Mouse (Mus musculus) CH12.LX (cell line): Measurements from ENCODE around the gene Ints1. TPM values are rescaled to one million over a fixed set of nuclear protein-coding genes. Genes with fewer than 3 reads are reported as not detected.

Source experiments
- DNase-seq: peaks from one replicate; pipeline ENCODE4 v3.0.0-alpha.2; 2013; ENCODE audit errors: extremely low read depth
- H3K27ac ChIP-seq: 2 replicates; pipeline ENCODE4 v1.5.1; 2012; ENCODE audit warnings: low read depth, mild to moderate bottlenecking, control low read depth, moderate library complexity; ENCODE audit not compliant: insufficient read depth
- H3K27me3 ChIP-seq: replicated peaks from 2 replicates; pipeline ENCODE3; 2012; ENCODE audit warnings: inconsistent platforms
- H3K36me3 ChIP-seq, 2 experiments: replicated peaks in 1 of 2; 2 replicates each; pipeline versions ENCODE3 to v1.6.1; 2012; ENCODE audit warnings: inconsistent platforms in 1 of 2, low read length in 1 of 2, mild to moderate bottlenecking in 1 of 2, mixed read lengths in 1 of 2, moderate library complexity in 1 of 2; ENCODE audit not compliant: control insufficient read depth in 1 of 2, insufficient read depth in 1 of 2
- H3K4me1 ChIP-seq, 2 experiments: 2 replicates each; pipeline ENCODE4 v1.6.1; 2012; ENCODE audit warnings: inconsistent platforms in 1 of 2, moderate library complexity in 1 of 2; ENCODE audit not compliant: insufficient read depth in 2 of 2, control insufficient read depth in 1 of 2
- H3K4me2 ChIP-seq: 2 replicates; pipeline ENCODE4 v1.6.1; 2012; ENCODE audit warnings: low read depth, mild to moderate bottlenecking, control low read depth; ENCODE audit not compliant: poor library complexity, insufficient read depth, severe bottlenecking
- H3K4me3 ChIP-seq, 3 experiments: fragments of 150-350 bp in 1 of 3; sonication (generic) in 1 of 3; replicated peaks in 1 of 3; 2 replicates each; pipeline versions ENCODE3 to v1.5.1; 2011 to 2012; ENCODE audit warnings: low read depth in 2 of 3, low read length in 2 of 3, mild to moderate bottlenecking in 2 of 3, moderate library complexity in 2 of 3, control low read depth in 1 of 3, improper control_type of control experiment in 1 of 3, inconsistent platforms in 1 of 3, mixed read lengths in 1 of 3; ENCODE audit not compliant: poor library complexity in 1 of 3
- H3K79me2 ChIP-seq: replicated peaks from 2 replicates; pipeline ENCODE4 v1.6.1; 2012; ENCODE audit warnings: mild to moderate bottlenecking, moderate library complexity; ENCODE audit not compliant: control insufficient read depth, poor library complexity, insufficient read depth, severe bottlenecking; ENCODE audit errors: extremely low read depth
- H3K9ac ChIP-seq: 2 replicates; pipeline ENCODE4 v1.6.1; 2012; ENCODE audit warnings: low read depth, mild to moderate bottlenecking, control low read depth, moderate library complexity; ENCODE audit not compliant: insufficient read depth
- H3K9me3 ChIP-seq: replicated peaks from 2 replicates; pipeline ENCODE3; 2012; ENCODE audit warnings: low read length, inconsistent platforms, mixed read lengths
- BHLHE40 ChIP-seq: IDR thresholded peaks from 2 replicates; pipeline ENCODE4 v1.6.1; 2011; ENCODE audit warnings: mild to moderate bottlenecking, low read depth, low read length, improper control_type of control experiment
- CHD1 ChIP-seq: IDR thresholded peaks from 2 replicates; pipeline ENCODE4 v1.6.1; 2012; ENCODE audit warnings: low read depth, low read length, improper control_type of control experiment, inconsistent platforms
- CHD2 ChIP-seq: IDR thresholded peaks from 2 replicates; pipeline ENCODE4 v1.6.1; 2011; ENCODE audit warnings: low read length, improper control_type of control experiment
- CTCF ChIP-seq, 2 experiments: IDR thresholded peaks in 1 of 2; conservative IDR thresholded peaks in 1 of 2; 2 replicates each; pipeline ENCODE4 v1.5.1; 2011 to 2012; ENCODE audit warnings: low read depth in 2 of 2, low read length in 2 of 2, improper control_type of control experiment in 1 of 2, inconsistent platforms in 1 of 2, mild to moderate bottlenecking in 1 of 2, moderate library complexity in 1 of 2
- E2F4 ChIP-seq: IDR thresholded peaks from 2 replicates; pipeline ENCODE4 v1.6.1; 2011; ENCODE audit warnings: low read depth, low read length, improper control_type of control experiment; ENCODE audit not compliant: insufficient replicate concordance
- ELF1 ChIP-seq: IDR thresholded peaks from 2 replicates; pipeline ENCODE4 v1.6.1; 2014; ENCODE audit warnings: low read depth, mild to moderate bottlenecking, inconsistent platforms, low read length, improper control_type of control experiment
- EP300 ChIP-seq: IDR thresholded peaks from 2 replicates; pipeline ENCODE4 v1.6.1; 2011; ENCODE audit warnings: low read length, improper control_type of control experiment
- ETS1 ChIP-seq: conservative IDR thresholded peaks from 2 replicates; pipeline ENCODE4 v1.6.1; 2012; ENCODE audit warnings: low read depth, mild to moderate bottlenecking, inconsistent platforms, low read length, improper control_type of control experiment, moderate library complexity
- GABPA ChIP-seq: IDR thresholded peaks from 2 replicates; pipeline ENCODE4 v1.6.1; 2012; ENCODE audit warnings: low read depth, low read length, improper control_type of control experiment, inconsistent platforms; ENCODE audit not compliant: insufficient replicate concordance
- HCFC1 ChIP-seq: IDR thresholded peaks from 2 replicates; pipeline ENCODE4 v1.6.1; 2012; ENCODE audit warnings: low read depth, mild to moderate bottlenecking, inconsistent platforms, low read length, improper control_type of control experiment
- IRF4 ChIP-seq: IDR thresholded peaks from 2 replicates; pipeline ENCODE4 v1.6.1; 2014; ENCODE audit warnings: low read depth, mild to moderate bottlenecking, inconsistent platforms, low read length, improper control_type of control experiment
- JUN ChIP-seq: IDR thresholded peaks from 2 replicates; pipeline ENCODE4 v1.6.1; 2011; ENCODE audit warnings: low read depth, mild to moderate bottlenecking, low read length, improper control_type of control experiment, moderate library complexity; ENCODE audit not compliant: insufficient read depth
- JUND ChIP-seq: conservative IDR thresholded peaks from 2 replicates; pipeline ENCODE4 v1.6.1; 2011; ENCODE audit warnings: low read depth, low read length, improper control_type of control experiment
- KAT2A ChIP-seq: IDR thresholded peaks from 2 replicates; pipeline ENCODE4 v1.6.1; 2012; ENCODE audit warnings: low read length, improper control_type of control experiment, inconsistent platforms; ENCODE audit not compliant: insufficient replicate concordance
- MAFK ChIP-seq: IDR thresholded peaks from 2 replicates; pipeline ENCODE4 v1.6.1; 2011; ENCODE audit warnings: low read length, improper control_type of control experiment; ENCODE audit not compliant: insufficient replicate concordance
- MAX ChIP-seq: IDR thresholded peaks from 2 replicates; pipeline ENCODE4 v1.6.1; 2011; ENCODE audit warnings: low read length, improper control_type of control experiment
- MAZ ChIP-seq: IDR thresholded peaks from 2 replicates; pipeline ENCODE4 v1.6.1; 2012; ENCODE audit warnings: low read depth, mild to moderate bottlenecking, inconsistent platforms, low read length, improper control_type of control experiment, moderate library complexity
- MEF2A ChIP-seq: IDR thresholded peaks from 2 replicates; pipeline ENCODE4 v1.6.1; 2014; ENCODE audit warnings: low read depth, mild to moderate bottlenecking, inconsistent platforms, low read length, improper control_type of control experiment, borderline replicate concordance
- MXI1 ChIP-seq: IDR thresholded peaks from 2 replicates; pipeline ENCODE4 v1.6.1; 2011; ENCODE audit warnings: mild to moderate bottlenecking, low read depth, low read length, improper control_type of control experiment
- MYC ChIP-seq: IDR thresholded peaks from 2 replicates; pipeline ENCODE4 v1.6.1; 2011; ENCODE audit warnings: low read depth, mild to moderate bottlenecking, improper control_type of control experiment, low read length
- NELFE ChIP-seq: IDR thresholded peaks from 2 replicates; pipeline ENCODE4 v1.6.1; 2011; ENCODE audit warnings: low read depth, low read length, improper control_type of control experiment
- NRF1 ChIP-seq: IDR thresholded peaks from 2 replicates; pipeline ENCODE4 v1.6.1; 2014; ENCODE audit warnings: low read depth, mild to moderate bottlenecking, inconsistent platforms, low read length, improper control_type of control experiment, moderate library complexity
- PAX5 ChIP-seq: IDR thresholded peaks from 2 replicates; pipeline ENCODE4 v1.6.1; 2012; ENCODE audit warnings: low read length, inconsistent platforms, mixed read lengths
- POLR2A ChIP-seq: IDR thresholded peaks from 2 replicates; pipeline ENCODE4 v1.6.1; 2011; ENCODE audit warnings: low read depth, mild to moderate bottlenecking, improper control_type of control experiment, low read length
- POLR2AphosphoS2 ChIP-seq: IDR thresholded peaks from 2 replicates; pipeline ENCODE4 v1.6.1; 2011; ENCODE audit warnings: low read depth, low read length, improper control_type of control experiment
- RAD21 ChIP-seq: IDR thresholded peaks from 2 replicates; pipeline ENCODE4 v1.6.1; 2011; ENCODE audit warnings: low read depth, mild to moderate bottlenecking, low read length, improper control_type of control experiment, moderate library complexity
- RCOR1 ChIP-seq: conservative IDR thresholded peaks from 2 replicates; pipeline ENCODE4 v1.6.1; 2012; ENCODE audit warnings: low read depth, mild to moderate bottlenecking, inconsistent platforms, low read length, improper control_type of control experiment
- SIN3A ChIP-seq: IDR thresholded peaks from 2 replicates; pipeline ENCODE4 v1.6.1; 2012; ENCODE audit warnings: low read length, improper control_type of control experiment, inconsistent platforms
- SMC3 ChIP-seq: IDR thresholded peaks from 2 replicates; pipeline ENCODE4 v1.6.1; 2011; ENCODE audit warnings: low read depth, low read length, improper control_type of control experiment
- TBP ChIP-seq: conservative IDR thresholded peaks from 2 replicates; pipeline ENCODE4 v1.6.1; 2011; ENCODE audit warnings: low read depth, low read length, improper control_type of control experiment
- TCF12 ChIP-seq: IDR thresholded peaks from 2 replicates; pipeline ENCODE4 v1.6.1; 2014; ENCODE audit warnings: low read depth, mild to moderate bottlenecking, inconsistent platforms, low read length, improper control_type of control experiment
- UBTF ChIP-seq: IDR thresholded peaks from 2 replicates; pipeline ENCODE4 v1.6.1; 2012; ENCODE audit warnings: low read depth, mild to moderate bottlenecking, inconsistent platforms, low read length, improper control_type of control experiment, moderate library complexity
- USF1 ChIP-seq: IDR thresholded peaks from 2 replicates; pipeline ENCODE4 v1.6.1; 2014; ENCODE audit warnings: low read depth, mild to moderate bottlenecking, inconsistent platforms, low read length, improper control_type of control experiment
- USF2 ChIP-seq: conservative IDR thresholded peaks from 2 replicates; pipeline ENCODE4 v1.6.1; 2011; ENCODE audit warnings: low read depth, low read length, improper control_type of control experiment
- ZC3H11A ChIP-seq: IDR thresholded peaks from 2 replicates; pipeline ENCODE4 v1.6.1; 2012; ENCODE audit warnings: low read depth, mild to moderate bottlenecking, inconsistent platforms, low read length, improper control_type of control experiment
- ZKSCAN1 ChIP-seq: IDR thresholded peaks from 2 replicates; pipeline ENCODE4 v1.6.1; 2012; ENCODE audit warnings: low read depth, inconsistent platforms, low read length, improper control_type of control experiment, borderline replicate concordance
- ZMIZ1 ChIP-seq: IDR thresholded peaks from 2 replicates; pipeline ENCODE4 v1.6.1; 2012; ENCODE audit warnings: low read depth, mild to moderate bottlenecking, inconsistent platforms, low read length, improper control_type of control experiment
- ZNF384 ChIP-seq: IDR thresholded peaks from 2 replicates; pipeline ENCODE4 v1.6.1; 2012; ENCODE audit warnings: low read depth, low read length, improper control_type of control experiment, inconsistent platforms
- dilution Hi-C: fragments of 300-500 bp; cut with MboI; formaldehyde crosslinking; loops from 2 replicates; pipeline ENCODE4 v1.14.3; 2020; ENCODE audit warnings: low sequenced_read_pairs; ENCODE audit not compliant: extremely low pct_unique_long_range_greater_than_20kb, extremely low pct_ligation_motif_present
- in situ Hi-C: fragments of 300-500 bp; cut with MboI; formaldehyde crosslinking; loops from 3 replicates; pipeline ENCODE4 v1.14.3; 2019; ENCODE audit warnings: low sequenced_read_pairs, low pct_ligation_motif_present, low pct_unique_long_range_greater_than_20kb, mixed read lengths
- polyA plus RNA-seq: library from polyadenylated mRNA; unstranded; fragments of >175 nt; gene quantifications from 2 replicates; pipeline ENCODE4 v1.2.1, GENCODE M21; 2012; ENCODE audit warnings: low read depth; ENCODE audit not compliant: insufficient read length
- total RNA-seq, 2 experiments: library from RNA; depleted of rRNA; stranded (reverse); fragments of 300-350 nt in 1 of 2; fragments of >200 nt in 1 of 2; gene quantifications; 2 replicates each; pipeline ENCODE4 v1.2.3; 2012 to 2014

The Ints1 gene
- total RNA-seq (2012; rRNA removed) = 88.2 and 94.0 TPM in 2 replicates
- total RNA-seq (2014; rRNA removed) = 19.8 and 23.2 TPM in 2 replicates
- 47.4 and 72.1 TPM in 2 replicates for polyA plus RNA-seq

DNA sequence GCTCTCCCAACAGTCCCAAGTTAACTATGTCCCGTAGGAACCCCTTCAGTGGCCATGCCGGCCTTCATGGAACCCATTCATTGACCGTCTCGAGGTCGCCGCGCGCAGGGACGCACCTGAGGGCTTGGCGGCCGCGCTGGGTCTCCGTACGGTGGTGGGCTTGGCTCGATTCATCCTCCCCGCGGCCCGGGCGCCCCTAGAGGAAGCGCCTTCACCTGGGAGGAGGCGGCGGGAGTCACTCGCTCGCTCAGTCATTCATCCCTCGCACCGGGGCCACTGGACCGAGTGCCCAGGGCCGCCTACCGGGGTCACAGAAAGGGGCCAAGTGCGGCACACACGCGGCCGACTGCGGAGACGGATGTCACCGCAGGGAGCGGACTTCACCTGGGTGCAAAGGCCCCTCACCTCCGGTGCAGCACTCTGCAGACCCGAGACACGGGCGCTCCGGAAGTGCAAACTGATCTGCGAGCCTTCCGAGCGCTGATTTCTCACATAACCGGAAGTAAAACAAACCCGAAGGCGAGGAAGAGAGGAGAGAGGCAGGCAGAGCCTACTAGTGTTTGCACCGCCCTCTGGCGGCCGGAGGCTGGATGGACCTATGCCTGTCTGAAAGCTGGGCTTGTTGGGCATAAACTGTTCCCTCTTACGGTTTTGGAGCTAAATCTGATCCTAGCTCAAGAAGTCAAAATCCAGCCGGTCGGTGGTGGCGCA lies at the start of gene Ints1:
Ints1 (minus strand) TSS at position 459 of the 711 bp plus-strand sequence.
- in situ Hi-C loops = no loop called here
- peaks cover 14% of the 10 kb centered on the region; the same call in 1 of the 2 replicates for H3K79me2 ChIP-seq
- peak within 1 kb of the TSS; percentile 84 to 95 (median 92) for H3K4me3 ChIP-seq
- H3K9me3 ChIP-seq = no peaks in the 10 kb centered on the region
- H3K4me2 ChIP-seq = peak within 1 kb of the TSS; percentile 39; the same call in 1 of the 2 replicates
- dilution Hi-C loops = no loop called here
- peak; percentile 96 for DNase-seq
- H3K27me3 ChIP-seq = no peaks in the 10 kb centered on the region
- TF ChIP-seq SIN3A (peak; percentile 95), TCF12 (peak; percentile 86), RCOR1 (no peak), NRF1 (no peak), ZKSCAN1 (no peak), CTCF (conservative IDR thresholded peaks at IDR 0.05 in 1 of 2, IDR thresholded peaks at IDR 0.05 in 1 of 2; ENCODE audit: low read depth in 2 of 2, low read length in 2 of 2) (peak; percentile 74 to 88), CHD1 (no peak), TBP (peak; percentile 80; the same call in 1 of the 2 replicates), USF2 (no peak), KAT2A (peak; percentile 94; the same call in 1 of the 2 replicates), MYC (0 out of 2 replicates have a peak, but pooled peaks have one; percentile 45), MEF2A (peak; percentile 72; the same call in 1 of the 2 replicates), PAX5 (no peak), POLR2A (peak; percentile 90), POLR2AphosphoS2 (no peak), RAD21 (no peak), JUN (no peak), SMC3 (no peak), ETS1 (no peak), GABPA (peak; percentile 96), MXI1 (no peak; the same call in 1 of the 2 replicates), BHLHE40 (0 out of 2 replicates have a peak, but pooled peaks have one; percentile 29), MAFK (no peak), MAZ (no peak), JUND (0 out of 2 replicates have a peak, but pooled peaks have one; percentile 23), ZNF384 (no peak), UBTF (no peak), ELF1 (peak; percentile 89), EP300 (no peak), HCFC1 (peak; percentile 97), ZC3H11A (no peak), ZMIZ1 (0 out of 2 replicates have a peak, but pooled peaks have one; percentile 21), CHD2 (peak; percentile 89), E2F4 (no peak), NELFE (peak; percentile 90), USF1 (no peak), MAX (peak; percentile 65), IRF4 (0 out of 2 replicates have a peak, but pooled peaks have one; percentile 53)
- no peak within 1 kb of the TSS for H3K27ac ChIP-seq
- H3K36me3 ChIP-seq = peaks cover 34 to 37% of the 10 kb centered on the region in 2 experiments
- peak within 1 kb of the TSS; percentile 70 for H3K9ac ChIP-seq
- peaks cover 9 to 27% of the 10 kb centered on the region in 2 experiments for H3K4me1 ChIP-seq
